Mouse (Mus musculus) intestine, embryonic 16.5 days (tissue): ENCODE data around the gene Med10. TPM values are rescaled to one million over a fixed set of nuclear protein-coding genes. Genes with fewer than 3 reads are reported as not detected.

ENCODE experiments used
- ATAC-seq: fragments of 200-750 bp; cut with Nextera tagmentation; 2 replicates; pipeline ENCODE4 v1.8.0; 2017; ENCODE audit warnings: moderate TSS enrichment, moderate library complexity
- H3K27ac ChIP-seq: fragments of 300-500 bp; sonication (generic); 2 replicates; pipeline ENCODE4 v1.5.1; 2014; ENCODE audit warnings: mild to moderate bottlenecking, low read length
- H3K27me3 ChIP-seq: fragments of 300-500 bp; sonication (generic); replicated peaks from 2 replicates; pipeline ENCODE4 v1.6.1; 2014; ENCODE audit warnings: low read length, control low read depth, mixed read lengths; ENCODE audit not compliant: control insufficient read depth, insufficient read depth
- H3K36me3 ChIP-seq: fragments of 300-500 bp; sonication (generic); 2 replicates; pipeline ENCODE4 v1.6.1; 2014; ENCODE audit warnings: low read length, control low read depth; ENCODE audit not compliant: control insufficient read depth, insufficient read depth
- H3K4me1 ChIP-seq: fragments of 300-500 bp; sonication (generic); 2 replicates; pipeline ENCODE4 v1.6.1; 2014; ENCODE audit warnings: low read length, control low read depth, mixed read lengths; ENCODE audit not compliant: control insufficient read depth, insufficient read depth
- H3K4me2 ChIP-seq: fragments of 300-500 bp; sonication (generic); 2 replicates; pipeline ENCODE4 v1.6.1; 2014; ENCODE audit warnings: low read depth, low read length, control low read depth
- H3K4me3 ChIP-seq: fragments of 300-500 bp; sonication (generic); 2 replicates; pipeline ENCODE4 v1.5.1; 2014; ENCODE audit warnings: mild to moderate bottlenecking, low read length
- H3K9ac ChIP-seq: fragments of 300-500 bp; sonication (generic); 2 replicates; pipeline ENCODE4 v1.6.1; 2014; ENCODE audit warnings: low read depth, low read length
- H3K9me3 ChIP-seq: fragments of 300-500 bp; sonication (generic); 2 replicates; pipeline ENCODE4 v1.6.1; 2016; ENCODE audit warnings: low read length, control low read depth; ENCODE audit not compliant: control insufficient read depth
- WGBS: fragments of 180-500 bp; shearing (Covaris S2); extraction: QIAGEN DNeasy Blood & Tissue Kit; methylation state at CpG from one replicate; pipeline ENCODE4 v1.1.7; 2014; 5-methylcytosine and 5-hydroxymethylcytosine counted together
- polyA plus RNA-seq: library from polyadenylated mRNA; unstranded; fragments of >200 nt; fragmentation: Nextera tagmentation; extraction: Ambion mirVana; gene quantifications from 2 replicates; pipeline ENCODE4 v1.2.1, GENCODE M21; 2015

Gene Med10
- polyA plus RNA-seq, 1 experiment from 2014 or later = 123 TPM

- no peaks in the 10 kb centered on the region for H3K36me3 ChIP-seq
- ATAC-seq = no peak
- H3K9ac ChIP-seq = no peak overlapping the region
- no peak overlapping the region for H3K27ac ChIP-seq
- no peaks in the 10 kb centered on the region for H3K9me3 ChIP-seq
- H3K27me3 ChIP-seq = no peaks in the 10 kb centered on the region
- H3K4me1 ChIP-seq = no peaks in the 10 kb centered on the region
- WGBS = 94% methylated on average over 1 of the region's 1 CpGs
- no peak overlapping the region for H3K4me2 ChIP-seq
- no peak overlapping the region for H3K4me3 ChIP-seq
These were observed 53.7 kb downstream of the Med10 start for GRCm38 (mm10) chr13:69855941-69856340.

GRCm38 (mm10) chr13:69862276-69862675 is 60.1 kb downstream of the Med10 start:
- WGBS = 95% methylated on average over 4 of the region's 4 CpGs

GRCm38 (mm10) chr13:69864911-69865310 is 62.7 kb downstream of the Med10 start:
- H3K27ac ChIP-seq = no peak overlapping the region
- no peak for ATAC-seq
- 72% methylated on average over 8 of the region's 8 CpGs for WGBS

More at GRCm38 (mm10) chr13:69862276-69862675, 60.1 kb downstream of the Med10 start:
- no peak overlapping the region for H3K27ac ChIP-seq
- no peak overlapping the region for H3K4me2 ChIP-seq
- H3K36me3 ChIP-seq = no peaks in the 10 kb centered on the region
- no peaks in the 10 kb centered on the region for H3K4me1 ChIP-seq
- no peak overlapping the region for H3K4me3 ChIP-seq
- H3K9me3 ChIP-seq = no peaks in the 10 kb centered on the region
- no peaks in the 10 kb centered on the region for H3K27me3 ChIP-seq
- no peak overlapping the region for H3K9ac ChIP-seq
- ATAC-seq = no peak

More at GRCm38 (mm10) chr13:69864911-69865310, 62.7 kb downstream of the Med10 start:
- Histone ChIP-seq H3K4me3 (no peak overlapping the region), H3K9me3 (no peaks in the 10 kb centered on the region), H3K9ac (no peak overlapping the region), H3K27me3 (no peaks in the 10 kb centered on the region), H3K4me1 (no peaks in the 10 kb centered on the region), H3K4me2 (no peak overlapping the region), H3K36me3 (no peaks in the 10 kb centered on the region)

Other genes starting within 250 kb of the Med10 start
- 17.5 and 18.1 TPM in 2 replicates for gene Srd5a1, start 191.0 kb upstream of the Med10 start, polyA plus RNA-seq
- gene Ube2ql1, start 62.5 kb upstream of the Med10 start, polyA plus RNA-seq = 0.10 and 0.12 TPM in 2 replicates